Mouse (Mus musculus): ENCODE measurements at regions not wholly inside any gene's neighbourhood (a gene's known extent, or its start where the extent isn't known, plus 50 kb on each side); places are given as distances from the start of the nearest gene placed in this dataset.

DNA sequence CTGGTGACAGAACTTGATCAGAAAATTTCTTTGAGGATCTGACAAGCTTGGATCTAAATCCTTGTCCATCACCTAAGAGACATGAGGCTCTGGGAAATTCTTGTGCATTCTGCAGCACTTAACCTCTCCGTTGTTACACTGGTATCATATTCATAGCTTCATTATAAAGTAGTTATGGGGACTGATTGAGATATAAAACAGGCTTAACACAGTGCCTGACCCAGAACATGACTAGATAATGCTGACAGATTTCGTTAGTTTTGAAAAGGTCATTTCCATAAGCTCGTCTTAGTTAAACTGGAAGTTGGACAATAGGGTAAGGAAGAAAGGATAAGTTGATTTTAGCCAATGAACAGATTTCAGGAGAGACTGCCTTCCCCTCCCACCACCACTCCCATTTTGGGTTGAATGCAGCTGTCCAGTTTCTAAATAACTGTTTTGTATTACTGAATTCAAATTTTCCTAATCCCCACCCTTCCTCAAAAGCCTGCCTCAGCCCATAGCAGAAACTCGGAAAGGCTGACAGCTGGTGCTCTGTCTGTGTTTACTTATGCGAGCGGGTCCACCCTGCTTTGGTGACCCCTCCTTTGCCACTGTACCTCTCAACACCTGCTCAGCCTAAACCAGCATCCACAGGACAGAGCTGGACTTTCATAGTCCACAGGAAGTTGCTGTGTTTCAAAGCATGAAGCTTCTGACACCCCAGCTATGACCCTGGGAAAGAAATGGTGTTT lies 340.8 kb downstream of the Pax1 start:
- DNase-seq (ENCODE audit: low spot score) = no peak

DNA sequence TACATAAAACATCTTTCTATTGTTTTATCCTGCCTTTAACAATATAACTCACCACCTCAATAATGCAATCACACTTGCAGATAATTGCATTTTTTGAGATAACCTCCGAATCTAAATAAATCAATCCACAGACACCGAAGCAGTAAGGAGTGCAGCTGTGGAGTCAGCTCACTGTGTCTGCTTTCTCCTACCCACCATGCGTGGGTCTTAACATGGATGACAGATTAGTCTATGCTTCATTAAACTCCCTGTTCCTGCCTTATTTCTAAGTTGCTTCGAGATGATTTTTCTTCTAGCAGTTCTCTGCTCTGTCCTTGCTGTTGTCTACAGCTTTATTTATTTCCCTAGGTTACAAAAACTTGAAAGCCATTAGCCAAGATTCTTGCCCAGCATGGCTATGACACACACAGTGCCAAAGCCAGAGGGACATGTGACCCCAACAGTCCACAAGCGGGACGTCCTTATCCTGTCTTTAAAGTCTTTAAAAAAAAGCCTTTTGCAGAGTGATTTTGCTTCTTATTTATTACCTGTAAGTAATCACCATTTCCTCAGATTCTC lies 337.9 kb downstream of the Pax1 start:
- no peak for DNase-seq (ENCODE audit: low spot score)

DNA sequence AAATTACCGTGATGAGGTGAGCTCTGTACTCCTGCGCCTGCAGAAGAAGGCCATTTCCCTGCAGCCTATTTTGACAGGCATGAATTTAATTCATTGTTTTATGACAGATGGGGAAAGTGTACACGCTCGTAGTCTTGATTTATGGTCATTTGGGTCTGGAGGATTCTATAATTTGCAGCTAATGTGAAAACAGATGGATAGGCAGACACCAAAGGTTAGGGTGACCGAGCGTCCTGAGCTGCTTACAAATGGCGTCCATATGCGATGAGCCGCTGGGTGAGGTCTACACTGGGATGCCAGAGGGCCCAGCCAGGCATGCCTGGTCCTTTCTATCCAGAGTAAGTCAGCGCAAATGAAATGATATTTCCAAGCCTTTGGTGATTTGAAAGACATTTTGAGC lies 330.2 kb downstream of the Pax1 start:
- DNase-seq (ENCODE audit: low spot score) = no peak

DNA sequence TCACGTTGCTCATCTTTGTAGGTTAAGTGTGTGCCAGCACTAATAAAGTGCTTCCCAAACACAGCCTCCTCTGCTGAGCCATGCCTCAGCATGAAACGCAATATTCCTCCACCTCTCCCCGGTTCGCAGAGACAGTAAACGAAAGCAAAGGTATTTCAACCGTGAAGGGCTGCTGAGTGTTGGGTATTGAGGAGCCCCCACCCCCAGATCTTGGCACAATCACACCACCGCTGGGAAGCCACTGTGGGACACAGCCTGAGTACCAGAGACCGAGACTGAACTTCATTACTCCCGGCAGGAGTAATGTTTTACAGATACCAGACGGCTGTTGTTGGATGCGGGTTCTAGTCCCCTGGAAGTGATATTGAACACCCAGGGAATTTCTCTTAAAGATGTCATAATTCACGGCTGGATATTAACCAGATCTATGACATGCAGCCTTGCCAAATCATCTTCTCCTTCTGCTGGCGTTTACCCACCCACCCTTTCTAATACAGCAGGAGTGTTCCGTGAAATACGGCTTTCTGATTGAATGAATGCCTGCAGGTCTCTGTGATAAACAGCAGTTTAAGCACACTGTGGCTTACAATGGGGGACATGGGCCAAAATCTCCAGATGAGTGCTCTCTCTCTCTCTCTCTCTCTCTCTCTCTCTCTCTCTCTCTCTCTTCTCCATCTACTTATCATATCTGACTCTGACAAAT lies 328.9 kb downstream of the Pax1 start:
- no peak for DNase-seq (ENCODE audit: low spot score)

DNA sequence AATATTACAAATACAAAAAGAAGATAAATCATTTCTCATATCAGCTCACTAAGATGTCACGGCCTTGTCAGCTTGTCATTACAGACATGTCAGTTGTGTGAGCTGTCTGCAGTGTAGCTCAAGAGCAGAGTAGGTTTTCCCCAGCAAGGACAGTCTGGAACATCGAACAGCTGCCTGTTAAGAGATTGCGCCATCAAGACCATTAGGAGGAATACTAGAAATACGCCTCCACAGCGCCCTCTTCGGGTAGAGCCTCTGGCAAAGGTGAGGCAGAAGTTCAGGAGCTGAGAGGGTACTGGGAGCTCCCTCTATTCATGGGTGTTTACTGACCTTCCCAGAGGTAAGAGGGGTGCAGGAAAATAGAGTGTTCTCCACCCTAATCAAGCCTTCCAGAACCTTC lies 327.0 kb downstream of the Pax1 start:
- no peak for DNase-seq (ENCODE audit: low spot score)

DNA sequence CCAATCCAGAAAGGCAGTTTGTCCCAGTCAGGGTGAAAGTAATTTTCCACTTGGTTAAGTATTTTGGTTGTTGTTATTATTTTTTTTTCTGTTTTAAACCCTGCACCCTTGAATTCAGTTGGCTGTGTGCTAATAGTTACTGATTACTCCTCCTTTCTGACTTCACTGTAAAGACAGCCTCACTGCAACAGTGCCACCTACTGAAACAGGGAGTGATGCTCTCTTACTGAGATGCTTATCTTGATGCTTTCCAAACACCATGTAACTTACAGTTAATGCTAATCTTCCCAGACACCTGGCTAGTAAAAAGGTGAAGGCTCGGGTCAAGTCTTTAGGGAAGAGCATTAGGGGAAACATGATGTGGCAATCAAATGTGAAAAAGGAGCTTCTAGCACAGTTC lies 294.9 kb downstream of the Pax1 start:
- DNase-seq (ENCODE audit: low spot score) = no peak

DNA sequence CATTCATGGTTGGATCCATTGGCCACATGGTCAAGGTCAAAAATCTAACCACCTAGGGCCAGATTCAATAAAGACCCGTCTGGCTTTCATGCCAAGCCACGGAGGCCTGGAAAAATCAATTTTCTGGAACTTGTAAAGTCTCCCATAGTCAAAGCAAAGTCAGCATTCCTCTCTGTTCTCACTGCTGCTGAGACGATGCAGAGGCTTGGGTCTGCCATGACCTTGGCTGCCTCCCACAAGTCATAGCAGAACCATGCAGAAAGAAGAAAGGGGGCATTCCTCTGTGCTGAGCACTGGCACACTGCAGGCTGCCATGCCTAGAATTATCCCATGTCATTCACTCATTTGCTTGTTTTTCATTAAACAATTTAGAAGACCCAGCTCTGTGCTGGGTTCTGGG lies 288.5 kb downstream of the Pax1 start:
- no peak for DNase-seq (ENCODE audit: low spot score)

DNA sequence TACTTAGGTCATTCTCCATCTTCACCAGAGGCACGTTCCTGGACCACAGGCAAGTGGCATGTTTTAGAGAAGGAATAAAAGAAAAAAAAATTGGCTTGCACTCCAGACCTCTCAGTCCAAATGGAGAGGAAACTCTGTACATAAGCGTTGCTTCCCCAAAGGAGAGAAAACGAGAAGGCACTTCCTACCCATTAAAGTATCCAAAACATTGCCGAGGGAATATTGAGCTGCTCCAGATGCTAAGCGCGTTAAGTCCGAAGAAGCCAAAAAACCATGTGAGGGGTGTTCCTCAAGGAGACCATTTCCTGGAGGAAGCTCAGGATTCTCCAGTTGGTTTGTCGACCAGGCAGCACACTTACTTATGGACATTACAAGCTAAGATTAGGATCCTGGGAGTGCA lies 286.2 kb downstream of the Pax1 start:
- DNase-seq (ENCODE audit: low spot score) = no peak

DNA sequence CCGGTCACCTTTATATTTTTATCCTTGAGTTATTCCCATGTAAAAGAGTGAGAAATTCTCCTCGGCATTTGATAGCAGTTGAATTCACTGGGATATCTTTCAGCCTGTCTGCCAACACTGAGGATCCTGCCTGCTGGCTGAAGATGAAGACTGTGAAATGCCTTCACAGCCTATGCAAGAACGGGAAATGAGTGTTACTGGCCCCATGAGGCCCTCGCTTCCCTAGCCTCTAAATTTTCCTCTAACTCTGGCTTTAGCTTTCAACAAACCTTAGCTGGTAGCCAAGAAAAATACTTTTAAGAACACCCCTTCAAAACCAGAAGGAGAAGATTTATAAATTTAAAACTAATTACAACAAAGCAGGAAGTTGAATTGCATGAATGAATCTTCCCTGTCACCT lies 285.8 kb downstream of the Pax1 start:
- DNase-seq (ENCODE audit: low spot score) = no peak

DNA sequence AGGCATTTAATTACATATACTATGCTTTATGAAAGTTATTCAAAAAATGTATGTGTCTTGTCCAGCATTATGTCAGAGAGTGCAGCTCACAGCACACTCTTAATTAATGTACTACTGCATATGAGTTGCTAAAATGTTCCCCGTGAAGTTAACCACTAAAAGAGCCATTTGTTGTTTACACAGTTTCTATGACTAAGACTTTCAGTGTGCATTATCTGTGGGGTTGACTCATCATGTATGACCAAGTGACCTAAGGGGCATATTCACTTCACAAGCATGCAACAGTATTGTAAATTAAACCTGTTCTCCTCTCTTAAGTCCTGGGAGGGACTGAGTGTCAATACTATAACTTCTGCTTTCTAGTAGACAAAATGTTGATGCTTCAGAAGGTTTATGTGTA lies 276.2 kb downstream of the Pax1 start:
- no peak for DNase-seq (ENCODE audit: low spot score)

DNA sequence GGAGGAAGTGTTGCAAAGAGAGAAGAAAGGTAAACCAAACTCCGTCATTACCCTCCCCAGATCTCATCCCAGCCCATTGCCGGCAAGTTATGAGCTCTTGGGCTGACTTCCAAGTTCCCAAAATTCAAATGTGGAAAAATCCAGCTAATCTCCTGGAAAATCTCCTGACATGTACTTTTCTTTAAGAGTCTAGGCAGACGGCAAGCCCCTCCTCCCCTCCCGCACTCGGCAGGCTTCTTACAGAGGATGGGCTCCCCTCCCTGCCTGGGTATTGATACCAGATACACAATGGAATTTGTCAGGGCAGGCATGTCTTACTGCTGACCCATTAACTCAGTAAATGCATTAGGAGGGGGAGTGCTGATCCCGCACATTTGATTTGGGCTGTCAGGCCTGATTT lies 271.0 kb downstream of the Pax1 start:
- DNase-seq (ENCODE audit: low spot score) = no peak

DNA sequence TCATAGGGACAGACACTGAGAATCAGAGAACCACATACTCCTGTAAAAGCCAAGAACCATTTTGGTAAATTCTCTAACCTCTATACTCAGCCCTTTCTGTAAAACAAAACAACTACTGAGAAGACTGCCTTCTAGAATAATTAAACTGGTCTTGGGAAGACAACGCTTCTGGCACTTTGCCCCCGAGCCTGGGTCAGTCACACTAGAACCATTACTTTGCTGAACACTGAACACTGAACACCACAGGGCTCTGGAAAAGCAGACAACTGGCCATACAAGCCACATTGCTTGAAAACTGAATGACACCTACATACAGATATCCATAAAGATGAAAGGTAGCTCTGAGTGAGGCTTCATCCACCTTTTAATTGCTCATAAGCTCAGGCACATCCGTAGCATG lies 268.0 kb downstream of the Pax1 start:
- DNase-seq (ENCODE audit: low spot score) = no peak

DNA sequence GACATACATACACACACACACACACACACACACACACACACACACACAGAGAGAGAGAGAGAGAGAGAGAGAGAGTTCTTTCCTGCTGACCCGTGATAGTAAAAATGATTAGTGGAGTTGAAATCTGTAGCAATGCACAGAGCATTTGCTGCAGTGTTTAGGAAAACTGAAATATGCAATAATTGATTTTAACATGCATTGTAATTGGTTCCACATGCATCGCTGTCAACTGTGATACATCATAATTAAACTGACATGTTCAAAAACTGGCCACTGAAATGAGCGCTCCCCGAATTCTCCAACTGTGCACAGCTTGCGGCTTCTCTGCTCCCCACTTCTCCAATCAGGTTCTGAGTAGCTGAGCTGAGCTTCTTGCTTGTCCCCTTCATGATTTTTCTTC lies 265.4 kb downstream of the Pax1 start:
- no peak for DNase-seq (ENCODE audit: low spot score)

DNA sequence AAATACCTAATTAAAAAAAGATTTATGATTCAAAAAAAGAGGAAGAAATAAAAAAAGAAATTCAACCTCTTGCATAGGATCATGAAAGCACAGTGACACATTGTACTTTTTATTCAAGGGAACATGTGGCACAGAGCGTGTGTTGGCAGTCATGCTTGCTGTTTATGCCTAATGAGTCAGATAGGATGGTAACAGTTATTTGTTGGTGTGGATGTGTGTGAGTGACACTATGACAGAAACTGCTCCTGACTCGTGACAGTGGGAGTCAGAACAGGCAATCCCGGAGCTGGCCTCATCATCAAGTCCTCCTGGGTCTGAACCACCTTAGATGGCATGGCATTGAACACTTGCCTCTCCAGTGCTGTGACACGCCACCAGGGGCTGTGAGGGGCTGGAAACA lies 261.4 kb downstream of the Pax1 start:
- no peak for DNase-seq (ENCODE audit: low spot score)

DNA sequence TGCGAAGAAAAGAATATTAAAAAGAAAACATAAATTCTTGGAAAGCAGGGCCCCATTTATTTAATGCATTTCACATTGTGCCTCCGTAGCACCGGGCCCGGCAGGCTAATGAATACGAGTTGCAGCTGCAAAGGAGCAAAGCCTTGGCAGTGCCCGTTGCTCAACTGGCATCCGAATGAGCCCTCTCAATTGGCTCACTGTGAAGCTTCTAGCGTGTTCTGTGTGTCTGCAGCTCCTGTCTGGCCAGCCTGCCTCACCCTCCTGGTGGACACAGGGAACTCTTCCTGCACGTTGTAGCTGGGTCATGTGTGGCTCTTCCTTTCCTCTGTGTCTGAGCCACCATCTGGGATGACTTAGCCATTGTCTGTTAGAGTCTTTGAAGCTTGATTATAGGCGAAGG lies 256.1 kb downstream of the Pax1 start:
- no peak for DNase-seq (ENCODE audit: low spot score)

DNA sequence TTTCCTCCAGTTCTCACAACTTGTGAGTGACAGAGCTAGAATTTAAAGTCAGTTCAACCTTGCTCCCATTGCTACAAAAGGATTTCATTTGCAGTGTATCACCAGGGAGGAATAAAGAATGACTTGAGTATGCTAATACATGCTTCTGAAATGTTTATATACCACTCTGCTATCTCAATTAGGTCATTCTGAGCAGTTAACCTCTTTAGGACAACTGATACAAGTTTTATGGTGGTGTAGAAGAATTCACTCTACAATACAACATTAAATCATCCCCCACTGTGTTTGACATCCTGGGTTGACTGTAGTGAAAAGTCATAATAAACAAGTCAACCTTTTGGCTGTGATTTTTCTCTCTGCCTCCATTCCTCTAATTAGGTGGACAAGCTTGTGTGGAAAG lies 248.6 kb downstream of the Pax1 start:
- no peak for DNase-seq (ENCODE audit: low spot score)

DNA sequence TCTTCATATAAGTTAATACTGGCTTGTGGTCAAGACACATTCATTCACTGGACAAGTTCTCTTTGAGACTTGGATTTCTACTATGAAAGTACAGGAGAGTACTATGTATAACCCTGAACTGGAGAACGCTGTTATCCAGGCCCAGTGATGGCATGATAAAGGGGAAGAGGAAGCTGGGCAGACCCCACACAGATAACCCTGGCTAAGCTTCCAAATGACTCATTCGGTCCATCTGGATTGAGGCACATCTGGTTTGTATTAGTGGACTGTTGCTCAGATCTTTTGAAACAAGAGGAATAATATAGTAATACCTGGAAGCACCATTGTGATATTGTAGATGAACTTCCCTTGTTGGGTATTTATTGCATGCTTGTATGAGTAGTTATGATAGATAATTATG lies 239.9 kb downstream of the Pax1 start:
- DNase-seq (ENCODE audit: low spot score) = no peak

DNA sequence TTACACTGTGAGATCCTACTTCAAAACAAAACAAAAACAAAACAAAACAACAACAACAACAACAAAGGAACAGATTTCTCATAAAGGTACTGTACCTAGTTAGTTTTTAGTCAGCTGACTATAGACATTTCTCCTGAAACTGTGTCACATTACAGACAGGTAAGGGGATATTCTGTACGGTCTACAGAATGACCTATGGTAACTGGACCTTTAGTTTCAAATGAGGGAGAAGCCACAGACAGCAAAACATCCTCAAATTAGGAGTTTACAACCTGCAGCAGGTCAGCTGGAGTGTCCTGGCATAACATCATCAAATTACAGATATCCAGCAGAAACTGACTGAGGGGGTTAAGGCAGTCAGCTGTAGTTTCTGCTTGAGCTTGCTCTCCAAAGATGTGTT lies 210.7 kb downstream of the Pax1 start:
- no peak for DNase-seq (ENCODE audit: low spot score)

DNA sequence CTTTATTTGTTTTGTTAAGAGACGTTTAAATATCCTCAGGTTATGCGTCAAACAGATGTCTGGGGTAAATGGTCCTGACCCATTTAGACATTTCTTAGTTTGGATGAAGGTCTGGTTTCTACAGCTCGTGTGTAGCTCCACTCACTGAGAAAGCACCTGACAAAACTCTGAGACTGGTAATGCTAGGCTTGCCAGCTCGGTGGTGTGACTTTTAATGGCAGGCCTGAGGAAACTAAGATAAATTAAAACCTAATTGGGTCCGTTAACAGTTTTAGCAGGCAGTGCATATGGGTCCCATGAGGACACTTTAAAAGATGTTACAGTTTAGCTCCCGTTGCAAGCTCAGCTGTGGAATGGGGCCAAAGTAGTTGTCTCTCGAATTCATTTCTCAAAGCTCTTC lies 199.5 kb downstream of the Pax1 start:
- DNase-seq (ENCODE audit: low spot score) = no peak

DNA sequence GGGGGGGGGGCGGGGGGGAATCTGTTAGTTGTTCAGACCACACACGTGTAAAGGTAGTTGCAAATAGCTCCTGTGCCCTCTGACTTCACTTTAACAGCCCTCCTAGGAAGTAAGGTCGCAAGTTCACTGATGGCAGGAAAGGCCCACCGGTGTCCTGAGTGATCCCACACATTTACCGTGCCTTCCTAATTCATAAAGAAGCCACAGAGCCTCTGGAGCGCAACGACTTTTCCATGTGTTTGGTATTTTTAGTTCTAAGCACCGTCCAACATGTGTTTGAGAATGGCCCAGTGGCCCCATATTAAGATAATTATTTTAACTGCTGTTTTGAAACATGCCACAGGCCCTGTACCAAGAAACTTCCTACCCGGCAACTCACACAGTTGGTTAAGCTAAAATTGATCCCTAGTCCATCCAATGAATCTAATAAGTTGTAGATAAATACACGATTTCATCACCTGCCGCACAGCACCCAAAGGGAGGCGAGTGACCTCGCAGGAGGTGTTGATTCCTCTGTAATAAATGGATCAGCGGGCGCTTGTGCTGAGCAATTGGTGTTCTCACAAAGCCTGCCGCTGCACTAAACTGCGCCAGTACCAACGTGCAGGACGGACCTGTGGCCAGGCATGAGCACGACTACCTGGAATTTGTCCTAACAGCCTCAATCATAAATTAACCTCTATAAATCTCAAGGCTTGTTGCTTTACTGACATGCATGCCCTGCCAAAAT lies 198.9 kb downstream of the Pax1 start:
- DNase-seq (ENCODE audit: low spot score) = no peak

DNA sequence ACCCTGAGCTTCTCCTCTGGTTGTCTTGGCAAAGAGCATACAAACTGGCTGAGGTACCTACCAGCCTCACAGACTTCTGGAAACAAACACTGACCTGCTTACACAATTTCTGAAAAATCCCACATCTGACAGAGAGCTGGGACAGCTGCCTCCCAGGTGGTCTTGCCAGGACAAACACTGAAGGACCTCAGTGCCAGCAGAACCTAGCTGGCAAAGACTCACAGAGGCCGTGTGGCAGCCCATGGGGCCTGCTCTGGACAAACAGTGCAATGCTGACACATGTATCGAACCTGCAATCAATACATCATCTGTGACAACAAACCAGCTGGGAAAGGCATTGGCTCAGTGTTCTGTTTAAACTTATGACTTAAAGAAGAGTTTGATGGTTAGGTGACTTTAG lies 167.4 kb downstream of the Pax1 start:
- no peak for DNase-seq (ENCODE audit: low spot score)

DNA sequence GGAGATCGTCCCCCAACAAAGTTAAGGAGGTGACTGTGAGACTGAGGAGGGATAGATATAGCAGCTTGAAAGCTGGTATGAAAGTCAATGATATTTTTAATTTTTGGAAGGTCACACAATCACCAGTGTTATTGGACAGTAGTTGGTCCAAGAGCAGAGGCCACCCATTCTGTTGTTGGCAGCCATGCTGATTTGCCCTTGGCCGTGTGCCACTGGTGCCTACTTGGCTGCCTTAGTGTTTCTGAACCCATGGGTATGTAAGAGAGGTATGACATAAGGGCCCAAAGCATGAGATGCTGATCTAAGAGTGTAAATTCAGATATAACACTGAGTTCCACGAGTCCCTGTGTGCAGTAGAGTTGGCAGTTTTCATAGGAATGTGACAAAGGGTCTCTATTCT lies 153.7 kb downstream of the Pax1 start:
- no peak for DNase-seq (ENCODE audit: low spot score)

DNA sequence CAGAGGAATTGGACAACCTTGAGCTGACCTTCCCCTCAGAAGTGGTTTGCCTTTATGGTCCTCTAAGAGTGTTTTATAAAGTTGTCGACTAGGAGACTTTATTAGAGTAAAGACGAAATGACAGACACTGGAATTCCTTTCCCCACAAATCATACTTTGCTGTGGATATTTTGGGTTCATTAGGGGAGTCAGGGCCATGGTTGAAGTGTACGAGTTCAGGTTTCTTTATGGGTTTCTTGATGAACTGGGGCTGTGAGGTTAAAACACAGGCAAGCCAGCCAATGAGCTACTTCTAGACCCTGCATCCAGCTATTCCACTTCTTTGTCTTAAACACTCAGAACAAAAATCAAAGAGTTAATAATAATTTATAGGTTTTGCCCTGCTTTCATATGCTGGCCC lies 153.0 kb downstream of the Pax1 start:
- no peak for DNase-seq (ENCODE audit: low spot score)
